Mouse (Mus musculus) v-Abl transformed pro-B cells (cell line): ENCODE results near the gene Pald1.

Experiments
- in situ Hi-C, 2 experiments: fragments of 400-800 bp; cut with MboI; formaldehyde crosslinking; loops; one replicate each; pipeline ENCODE4 v1.15.1; 2025; ENCODE audit not compliant: unreplicated experiment in 2 of 2

The Pald1 gene

GRCm38 (mm10) chr10:61383021-61383714 is at the start of gene Pald1:
Gene Pald1 (minus strand): TSS chr10:61383530.
- in situ Hi-C loops = no loop called here

DNA sequence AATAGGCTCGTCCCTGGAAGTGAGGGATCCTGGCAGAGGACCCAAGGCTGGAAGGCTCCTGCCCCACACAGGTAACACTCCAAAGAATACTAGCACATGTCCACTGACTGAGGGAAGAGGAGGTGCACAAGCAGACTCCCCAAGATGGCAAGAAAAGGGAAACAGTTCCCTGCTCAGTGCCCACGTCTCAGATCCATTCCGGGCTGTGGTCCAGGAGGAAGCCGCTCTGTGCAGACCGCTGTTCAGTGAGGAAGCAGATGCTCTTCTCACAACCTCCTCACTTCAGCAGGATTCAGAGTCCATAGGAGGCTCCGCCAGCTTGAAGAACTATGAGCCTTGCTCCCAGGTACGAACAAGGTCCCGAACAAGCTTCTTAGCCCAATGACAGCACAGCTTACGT is 48.0 kb upstream of the Pald1 start:
- in situ Hi-C loops = no loop called here

DNA sequence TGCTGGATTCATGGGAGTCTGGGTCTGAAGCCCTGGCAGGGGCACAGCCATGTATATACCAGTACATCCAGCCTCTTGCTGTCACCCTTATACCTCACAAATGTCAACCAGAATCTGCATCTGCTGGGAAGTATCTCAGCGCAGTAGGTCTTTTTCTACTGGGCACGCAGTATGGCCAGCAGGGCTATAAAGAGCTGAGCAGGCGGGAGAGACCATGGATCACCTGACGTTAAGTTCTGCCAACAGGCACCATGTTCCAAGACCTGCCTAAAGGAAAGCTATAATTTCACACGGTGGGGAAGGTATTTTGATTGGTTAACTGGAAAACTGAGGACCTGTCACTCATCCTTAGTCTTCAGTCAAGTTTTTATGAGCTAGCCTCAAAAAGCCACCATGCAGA is 45.7 kb upstream of the Pald1 start:
- in situ Hi-C loops = no loop called here

- in situ Hi-C loops = no loop called here
These were observed 45.1 kb upstream of the Pald1 start for GRCm38 (mm10) chr10:61428416-61428815.

DNA sequence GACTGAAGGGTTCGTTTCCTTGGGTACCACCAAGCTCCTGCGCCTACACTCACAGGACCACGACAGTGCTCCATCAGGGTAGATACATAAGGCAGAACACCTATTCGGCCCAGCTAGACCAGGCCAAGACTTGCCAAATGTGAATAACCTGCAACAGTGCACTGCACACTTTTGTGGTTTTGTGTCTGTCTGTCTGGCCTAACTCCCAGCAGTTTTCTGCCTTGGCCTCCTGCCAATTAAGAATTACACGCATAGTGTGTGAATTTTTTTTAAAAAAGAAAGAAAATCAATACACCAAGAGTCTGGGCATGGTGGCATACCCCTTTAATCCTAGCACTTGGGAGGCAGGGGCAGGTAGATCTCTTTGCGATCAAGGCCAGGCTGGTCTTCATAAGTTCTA is 44.6 kb upstream of the Pald1 start:
- in situ Hi-C loops = no loop called here

- in situ Hi-C loops = no loop called here
These were observed 43.0 kb upstream of the Pald1 start for GRCm38 (mm10) chr10:61426251-61426757.

DNA sequence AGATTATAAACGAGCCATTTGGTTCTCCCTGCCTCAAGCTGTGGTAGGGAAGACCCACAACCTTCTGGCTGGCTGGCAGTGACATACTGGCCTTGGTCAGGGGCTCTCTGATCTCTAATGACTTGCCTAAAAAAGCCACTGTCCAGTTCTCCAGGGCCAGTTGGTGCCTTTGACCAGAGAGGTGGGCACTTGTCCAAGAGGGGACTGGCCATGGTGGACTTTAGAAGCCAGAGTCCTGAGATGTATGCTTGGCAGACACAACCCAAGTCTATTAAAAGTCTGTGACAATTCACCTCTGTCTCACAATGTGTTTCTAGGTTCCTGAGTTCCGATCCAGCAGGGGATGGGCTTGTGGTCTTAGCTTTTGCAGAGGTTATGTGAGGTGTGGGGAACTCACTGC is 41.7 kb upstream of the Pald1 start:
- in situ Hi-C loops = no loop called here

- in situ Hi-C loops = no loop called here
These were observed 41.2 kb upstream of the Pald1 start for GRCm38 (mm10) chr10:61424500-61424899.

DNA sequence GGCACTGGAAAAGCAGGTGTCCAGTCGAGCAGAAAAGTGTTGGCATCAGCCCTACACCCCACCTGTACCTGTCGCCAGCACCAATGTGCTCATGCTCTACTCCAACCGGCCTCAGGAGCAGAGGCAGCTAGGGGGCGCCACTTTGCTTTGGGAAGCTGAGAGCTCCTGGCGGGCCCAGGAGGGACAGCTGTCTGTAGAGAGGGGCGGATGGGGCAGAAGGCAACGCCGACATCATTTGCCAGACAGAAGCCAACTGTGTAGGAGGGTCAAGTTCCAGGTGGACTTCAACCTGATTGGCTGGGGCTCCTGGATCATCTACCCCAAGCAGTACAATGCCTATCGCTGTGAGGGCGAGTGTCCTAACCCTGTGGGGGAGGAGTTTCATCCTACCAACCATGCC is 40.0 kb upstream of the Pald1 start:
- in situ Hi-C loops = no loop called here

- in situ Hi-C loops = no loop called here
These were observed 39.5 kb upstream of the Pald1 start for GRCm38 (mm10) chr10:61422861-61423260.

GRCm38 (mm10) chr10:61420011-61420410 is 36.7 kb upstream of the Pald1 start:
- in situ Hi-C loops = no loop called here

DNA sequence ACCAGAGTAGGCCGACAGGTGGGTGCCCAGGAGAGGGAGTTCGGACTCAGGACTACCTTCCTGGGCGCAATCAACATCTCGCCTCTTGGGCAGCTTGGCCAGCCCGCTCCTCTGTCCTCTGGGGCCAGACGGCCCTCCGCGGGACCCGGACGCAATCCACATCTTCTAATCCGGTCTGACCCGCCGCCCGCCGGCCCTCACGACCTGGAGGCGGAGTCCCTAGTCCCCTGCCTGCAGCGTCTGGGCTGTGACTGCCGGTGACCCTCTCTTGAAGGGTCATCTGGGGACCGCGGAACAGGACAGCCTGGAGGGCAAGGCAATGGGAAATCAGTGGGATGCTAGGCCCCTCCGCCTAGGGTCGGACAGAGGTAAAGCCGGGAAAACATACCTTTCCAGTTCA is 35.8 kb upstream of the Pald1 start:
- in situ Hi-C loops = no loop called here

DNA sequence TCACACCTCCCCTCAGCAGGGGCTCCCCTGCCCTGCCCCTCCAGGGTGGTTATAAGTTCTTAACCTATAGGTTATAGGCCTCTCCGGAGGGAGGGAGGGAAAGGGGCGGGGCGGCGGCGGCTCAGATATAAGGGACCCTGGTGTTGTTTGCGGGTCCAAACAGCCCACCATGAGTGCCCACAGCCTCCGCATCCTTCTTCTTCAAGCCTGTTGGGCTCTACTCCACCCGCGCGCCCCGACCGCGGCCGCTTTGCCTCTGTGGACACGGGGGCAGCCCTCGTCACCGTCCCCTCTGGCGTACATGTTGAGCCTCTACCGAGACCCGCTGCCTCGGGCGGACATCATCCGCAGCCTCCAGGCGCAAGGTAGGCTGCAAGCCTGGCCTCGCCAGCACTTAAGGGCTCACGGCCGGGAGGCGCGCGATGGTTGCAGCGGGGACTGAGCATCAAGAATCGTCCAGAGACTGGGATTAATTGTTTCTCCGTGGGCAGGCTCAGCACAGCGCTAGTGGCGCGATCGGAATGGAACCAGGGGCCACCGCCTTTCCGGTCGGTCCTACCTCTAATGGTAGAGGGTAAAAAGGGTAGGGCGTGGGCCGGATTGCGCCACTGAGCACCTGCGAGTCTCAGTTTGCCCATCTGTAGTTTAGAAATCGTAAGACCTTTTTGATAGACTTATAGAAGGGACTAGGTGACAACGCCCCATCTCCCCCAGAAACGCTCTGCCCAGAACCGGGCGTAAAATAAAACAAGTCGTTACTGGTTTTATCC is 35.0 kb upstream of the Pald1 start:
- in situ Hi-C loops = no loop called here

- in situ Hi-C loops = no loop called here
These were observed 34.3 kb upstream of the Pald1 start, which contains the start of gene Nodal for GRCm38 (mm10) chr10:61417672-61418071. Gene Nodal (plus strand): TSS chr10:61417972.

DNA sequence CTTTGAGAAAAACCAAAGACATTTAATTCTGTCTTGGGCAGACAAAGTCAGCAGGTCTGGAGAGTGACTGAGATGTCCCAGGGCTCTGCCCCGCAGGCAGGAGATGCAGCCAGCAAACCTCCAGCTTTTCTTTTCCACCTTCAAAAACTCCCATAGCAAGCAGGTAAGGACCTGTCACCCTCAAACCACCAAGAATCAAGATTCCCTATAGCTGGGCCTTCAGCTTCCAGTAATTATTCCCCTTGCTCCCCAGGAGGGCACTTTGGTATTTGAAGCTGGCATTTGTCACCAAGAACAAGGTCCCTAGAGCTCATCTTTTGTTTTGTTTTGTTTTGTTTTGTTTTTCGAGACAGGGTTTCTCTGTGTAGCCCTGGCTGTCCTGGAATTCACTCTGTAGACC is 33.7 kb upstream of the Pald1 start:
- in situ Hi-C loops = no loop called here

GRCm38 (mm10) chr10:61416561-61416960 is 33.2 kb upstream of the Pald1 start:
- in situ Hi-C loops = no loop called here

DNA sequence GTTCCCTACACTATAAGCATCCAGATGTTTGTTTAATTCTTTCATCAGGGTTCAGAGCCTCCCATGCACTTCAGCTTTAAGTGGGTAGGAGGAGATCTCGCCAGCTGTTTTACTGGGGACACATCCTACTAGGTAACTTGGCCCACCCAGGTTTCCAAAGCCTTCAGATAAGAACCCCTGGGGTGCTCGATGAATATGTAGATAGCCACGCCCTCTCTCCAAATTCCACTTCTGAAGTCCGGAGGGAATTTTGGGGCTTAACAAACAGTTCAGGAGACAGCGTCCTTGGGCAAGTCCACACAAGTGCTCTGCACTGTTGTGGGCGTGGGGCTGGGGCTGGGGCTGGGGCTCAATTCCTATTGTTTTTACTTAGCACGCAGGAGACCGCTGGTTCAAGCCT is 32.6 kb upstream of the Pald1 start:
- in situ Hi-C loops = no loop called here

GRCm38 (mm10) chr10:61415240-61415639 is 31.9 kb upstream of the Pald1 start:
- in situ Hi-C loops = no loop called here

DNA sequence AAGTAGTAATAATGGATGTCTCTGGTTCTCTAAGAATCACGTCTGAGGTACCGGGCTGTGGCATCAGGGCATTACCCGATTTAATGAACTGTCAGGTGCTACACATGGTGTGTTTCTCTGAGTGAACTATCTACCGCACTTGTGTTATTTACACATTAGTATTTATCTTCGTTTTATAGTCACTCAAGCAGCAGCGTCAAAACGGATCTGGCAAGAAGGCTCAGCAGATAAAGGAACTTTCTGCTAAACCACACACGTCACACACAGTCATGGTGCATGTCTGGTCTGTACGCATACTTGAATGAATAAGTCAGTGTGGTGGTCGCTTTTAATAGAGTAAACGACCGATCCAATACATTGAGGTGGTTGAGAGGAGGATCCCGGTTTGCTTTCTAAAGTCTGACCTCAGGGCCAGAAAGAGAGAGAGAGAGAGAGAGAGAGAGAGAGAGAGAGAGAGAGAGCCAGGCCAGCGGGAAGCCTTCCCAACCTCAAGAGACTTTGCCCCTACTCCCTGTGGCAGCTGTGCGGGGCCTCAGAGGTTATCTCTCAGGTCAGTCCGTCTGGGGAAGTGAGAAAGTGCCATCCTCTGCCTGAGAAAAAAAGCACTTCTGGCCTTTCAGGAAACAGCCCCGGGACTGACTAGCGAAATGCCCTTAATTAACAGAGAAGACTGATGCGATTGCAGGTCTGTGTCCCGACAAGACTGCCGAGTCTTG is 29.7 kb upstream of the Pald1 start:
- in situ Hi-C loops = no loop called here

DNA sequence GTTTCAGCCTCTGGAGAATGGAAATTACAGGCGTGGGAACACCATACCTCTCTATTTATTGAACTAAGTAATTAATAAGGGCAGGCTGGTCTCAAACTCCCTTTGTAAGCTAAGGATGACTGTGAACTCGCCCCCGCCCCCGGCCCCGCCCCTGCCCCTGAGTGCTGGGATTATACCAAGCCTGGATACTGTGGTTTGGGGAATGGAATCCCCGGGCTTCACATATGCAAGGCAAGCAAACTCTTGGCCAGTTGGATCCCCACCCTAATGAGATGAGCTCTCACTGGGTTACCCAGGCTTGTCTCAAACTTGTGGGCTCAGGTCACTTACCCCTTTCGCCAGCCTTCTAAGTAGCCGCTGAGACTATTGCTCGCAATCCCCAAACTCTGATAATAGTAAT is 26.9 kb upstream of the Pald1 start:
- in situ Hi-C loops = no loop called here

GRCm38 (mm10) chr10:61409776-61410175 is 26.4 kb upstream of the Pald1 start:
- in situ Hi-C loops = no loop called here
